Mouse (Mus musculus): ENCODE results near the gene Rbms3. TPM values are rescaled to one million over a fixed set of nuclear protein-coding genes. Genes with fewer than 3 reads are reported as not detected.
A peak's percentile ranks its signal among the peaks of the same experiment; 100 is the strongest.

Gene Rbms3
- total and polyA plus RNA-seq, 2 experiments from 2014 or later = 56.3 to 77.9 TPM

DNA sequence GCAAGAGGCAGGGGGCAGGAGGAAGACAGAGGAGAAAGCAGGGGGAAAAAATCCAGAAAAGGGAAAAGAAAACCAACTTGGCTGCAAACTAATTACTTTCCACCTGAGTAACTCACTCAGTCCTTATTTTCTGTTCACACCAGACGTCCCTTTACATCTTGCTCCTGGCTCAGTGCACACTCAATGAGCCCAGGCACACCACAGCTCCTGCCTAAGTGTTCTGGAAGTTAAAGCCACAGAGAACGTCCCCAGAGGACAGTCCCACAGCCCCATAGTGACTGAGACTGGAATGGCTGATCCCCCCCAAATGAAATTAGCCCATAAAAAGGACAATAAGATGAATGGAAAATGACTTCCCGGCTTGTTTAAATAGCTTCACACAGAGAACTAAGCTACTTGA lies 265.1 kb downstream of the Rbms3 start:
- Histone ChIP-seq H3K9me3 (ENCODE audit: low read length) (no peaks in the 10 kb centered on the region), H3K4me1 (ENCODE audit: insufficient read depth, low read length) (no peaks in the 10 kb centered on the region), H3K9ac (replicated peaks; ENCODE audit: low read length) (no peak overlapping the region), H3K4me2 (ENCODE audit: low read depth, low read length) (no peak overlapping the region), H3K36me3 (ENCODE audit: insufficient read depth, low read length) (no peaks in the 10 kb centered on the region), H3K27me3 (ENCODE audit: insufficient read depth, low read length) (no peaks in the 10 kb centered on the region), H3K27ac (no peak overlapping the region), H3K4me3 (ENCODE audit: low read length) (no peak overlapping the region)
- DNase-seq (ENCODE audit: low spot score) (no peak), ATAC-seq (no peak)
- no peak for TF ChIP-seq CTCF (IDR thresholded peaks at IDR 0.05; ENCODE audit: low read depth)
- 24% methylated on average over 3 of the region's 3 CpGs for WGBS

DNA sequence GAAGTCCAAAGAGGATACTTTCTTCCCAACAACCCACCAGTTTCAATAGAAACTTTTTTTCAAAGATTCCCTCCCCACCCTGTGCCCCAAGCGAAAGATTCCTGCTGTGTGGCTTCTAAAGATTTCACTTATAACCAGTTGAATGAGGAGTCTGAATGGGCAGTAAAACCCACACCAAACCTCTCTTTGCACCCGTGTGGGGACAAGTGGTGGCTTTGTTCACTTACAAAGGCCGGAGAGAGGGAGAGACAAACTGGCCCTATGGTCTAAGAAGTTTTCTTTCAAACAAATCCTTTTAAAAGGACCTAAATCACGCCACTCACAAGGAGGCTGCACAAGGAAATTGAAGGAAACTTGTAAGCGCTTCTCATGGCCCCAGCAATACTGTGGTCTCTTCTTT lies 268.3 kb downstream of the Rbms3 start:
- DNase-seq (ENCODE audit: low spot score) (peak; percentile 15), ATAC-seq (no peak)
- peaks cover 5% of the 10 kb centered on the region for H3K4me1 ChIP-seq (ENCODE audit: insufficient read depth, low read length)
- H3K27me3 ChIP-seq (ENCODE audit: insufficient read depth, low read length) = no peaks in the 10 kb centered on the region
- 33% methylated on average over 5 of the region's 5 CpGs for WGBS
- H3K4me2 ChIP-seq (ENCODE audit: low read depth, low read length) = no peak overlapping the region
- no peak overlapping the region for H3K4me3 ChIP-seq (ENCODE audit: low read length)
- no peak for TF ChIP-seq CTCF (IDR thresholded peaks at IDR 0.05; ENCODE audit: low read depth)
- no peaks in the 10 kb centered on the region for H3K9me3 ChIP-seq (ENCODE audit: low read length)
- no peaks in the 10 kb centered on the region for H3K36me3 ChIP-seq (ENCODE audit: insufficient read depth, low read length)
- no peak overlapping the region for H3K9ac ChIP-seq (replicated peaks; ENCODE audit: low read length)
- H3K27ac ChIP-seq = no peak overlapping the region

DNA sequence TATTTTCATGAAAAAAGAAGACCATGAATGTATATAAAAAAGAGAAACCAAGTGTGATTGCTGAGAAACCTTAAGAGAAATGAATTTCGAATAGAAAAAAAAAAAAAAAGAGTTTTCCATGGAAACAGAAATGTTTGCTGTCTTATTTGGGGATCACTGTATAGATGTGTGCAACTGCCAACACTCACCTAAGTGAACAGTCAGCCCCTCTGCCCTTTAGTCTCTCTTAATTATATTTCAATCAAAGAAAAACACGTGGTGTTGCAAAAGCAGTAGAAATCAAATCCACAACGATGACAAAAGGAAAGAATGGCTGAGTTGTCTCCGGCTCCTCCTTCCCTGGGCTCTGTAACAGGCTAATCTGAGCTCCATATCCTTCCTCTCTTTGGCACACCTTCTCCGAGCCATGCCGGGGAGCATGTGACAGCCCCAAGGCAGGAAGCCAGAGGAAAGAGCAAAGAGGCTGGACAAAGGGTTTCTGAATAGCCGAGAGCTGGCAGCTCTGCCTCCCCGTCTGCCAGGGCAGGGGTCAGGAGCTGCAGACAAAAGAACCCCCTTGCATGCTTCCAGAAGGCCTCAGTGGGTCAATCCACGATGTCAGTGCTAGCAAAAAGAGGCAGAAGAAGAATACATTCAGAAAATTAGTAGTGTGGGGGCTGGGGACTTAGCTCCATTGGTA lies 272.8 kb downstream of the Rbms3 start:
- no peak overlapping the region for H3K4me3 ChIP-seq (ENCODE audit: low read length)
- H3K27me3 ChIP-seq (ENCODE audit: insufficient read depth, low read length) = no peaks in the 10 kb centered on the region
- peaks cover 5% of the 10 kb centered on the region for H3K4me1 ChIP-seq (ENCODE audit: insufficient read depth, low read length)
- no peaks in the 10 kb centered on the region for H3K9me3 ChIP-seq (ENCODE audit: low read length)
- H3K4me2 ChIP-seq (ENCODE audit: low read depth, low read length) = peak overlapping the region; percentile 18
- H3K9ac ChIP-seq (replicated peaks; ENCODE audit: low read length) = no peak overlapping the region
- peak overlapping the region; percentile 15 for H3K27ac ChIP-seq
- DNase-seq (ENCODE audit: low spot score) = peak; percentile 88
- 8% methylated on average over 9 of the region's 9 CpGs for WGBS
- TF ChIP-seq CTCF (IDR thresholded peaks at IDR 0.05; ENCODE audit: low read depth) = no peak
- peak; percentile 96 for ATAC-seq
- no peaks in the 10 kb centered on the region for H3K36me3 ChIP-seq (ENCODE audit: insufficient read depth, low read length)

DNA sequence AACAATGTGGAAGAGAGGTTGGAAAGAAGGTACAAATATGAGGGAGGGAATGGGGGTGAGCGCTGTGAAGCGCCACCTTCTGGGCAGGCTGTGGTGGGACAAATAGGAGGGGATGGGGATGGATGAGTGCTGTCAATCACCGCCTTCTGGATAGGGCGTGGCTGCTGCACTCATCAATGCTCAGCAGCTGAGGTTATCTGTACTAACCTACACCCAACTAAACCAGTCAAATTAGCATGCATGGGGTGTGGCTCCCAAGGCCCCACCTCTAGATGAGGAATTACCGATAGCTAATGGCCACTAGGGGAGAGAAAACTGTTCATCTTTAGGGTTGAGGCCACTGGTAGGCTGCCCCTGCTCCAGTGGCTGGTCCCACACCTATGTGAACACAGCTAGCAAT lies 274.2 kb downstream of the Rbms3 start:
- no peak overlapping the region for H3K4me3 ChIP-seq (ENCODE audit: low read length)

DNA sequence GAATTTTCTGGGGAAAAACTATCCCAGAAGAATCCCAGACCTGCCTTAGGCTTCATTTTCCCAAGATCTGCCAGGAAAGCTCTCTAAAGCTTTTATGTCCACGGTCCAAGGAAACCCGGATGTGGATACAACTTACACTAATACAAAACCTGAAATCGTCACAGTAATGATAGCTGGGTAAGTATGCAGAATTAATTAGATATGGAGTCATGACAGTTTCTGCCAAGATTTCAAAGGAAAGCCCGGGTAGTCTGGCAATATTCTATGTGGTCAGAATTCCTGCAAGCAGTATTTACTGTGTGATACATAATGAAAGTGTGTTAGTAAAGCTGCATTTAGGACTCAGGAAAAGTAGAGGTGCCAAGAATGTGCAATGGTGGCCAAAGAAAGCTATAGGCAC lies 287.4 kb downstream of the Rbms3 start:
- no peaks in the 10 kb centered on the region for H3K27me3 ChIP-seq (ENCODE audit: insufficient read depth, low read length)
- no peaks in the 10 kb centered on the region for H3K9me3 ChIP-seq (ENCODE audit: low read length)
- DNase-seq (ENCODE audit: low spot score) (no peak), ATAC-seq (no peak)
- no peak overlapping the region for H3K4me3 ChIP-seq (ENCODE audit: low read length)
- TF ChIP-seq CTCF (IDR thresholded peaks at IDR 0.05; ENCODE audit: low read depth) = no peak
- no peak overlapping the region for H3K4me2 ChIP-seq (ENCODE audit: low read depth, low read length)
- H3K4me1 ChIP-seq (ENCODE audit: insufficient read depth, low read length) = no peaks in the 10 kb centered on the region
- H3K9ac ChIP-seq (replicated peaks; ENCODE audit: low read length) = no peak overlapping the region
- H3K27ac ChIP-seq = no peak overlapping the region
- 50% methylated on average over 4 of the region's 4 CpGs for WGBS
- H3K36me3 ChIP-seq (ENCODE audit: insufficient read depth, low read length) = no peaks in the 10 kb centered on the region

More for the DNA sequence above, 274.2 kb downstream of the Rbms3 start:
- ATAC-seq (no peak), DNase-seq (ENCODE audit: low spot score) (no peak)
- peak; percentile 10; the same call in 1 of the 2 replicates for TF ChIP-seq CTCF (IDR thresholded peaks at IDR 0.05; ENCODE audit: low read depth)
- H3K36me3 ChIP-seq (ENCODE audit: insufficient read depth, low read length) = no peaks in the 10 kb centered on the region
- no peaks in the 10 kb centered on the region for H3K9me3 ChIP-seq (ENCODE audit: low read length)
- H3K9ac ChIP-seq (replicated peaks; ENCODE audit: low read length) = no peak overlapping the region
- H3K27ac ChIP-seq = no peak overlapping the region
- H3K4me1 ChIP-seq (ENCODE audit: insufficient read depth, low read length) = peaks cover 5% of the 10 kb centered on the region
- H3K4me2 ChIP-seq (ENCODE audit: low read depth, low read length) = no peak overlapping the region
- H3K27me3 ChIP-seq (ENCODE audit: insufficient read depth, low read length) = no peaks in the 10 kb centered on the region
- WGBS = 78% methylated on average over 5 of the region's 5 CpGs

DNA sequence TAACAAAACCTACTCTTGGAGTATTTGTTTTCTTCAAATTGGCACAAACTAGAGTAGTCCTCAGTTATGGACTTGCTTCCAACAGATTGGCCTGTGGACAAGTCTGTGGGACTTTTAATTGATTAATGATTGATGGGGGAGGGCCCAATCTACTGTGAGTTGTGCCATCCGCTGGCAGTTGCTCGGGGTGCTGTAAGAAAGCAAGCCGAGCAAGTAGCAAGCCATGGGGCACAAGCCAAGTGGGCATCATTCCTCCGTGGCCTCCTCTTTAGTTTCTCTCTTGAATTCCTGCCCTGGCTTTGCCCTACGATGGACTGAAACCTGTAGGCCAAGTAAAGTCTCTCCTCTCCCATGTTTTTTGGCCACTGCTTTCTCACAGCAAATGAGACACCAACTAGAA lies 299.0 kb downstream of the Rbms3 start:
- Histone ChIP-seq H3K9ac (replicated peaks; ENCODE audit: low read length) (no peak overlapping the region), H3K27ac (no peak overlapping the region), H3K4me1 (ENCODE audit: insufficient read depth, low read length) (no peaks in the 10 kb centered on the region), H3K4me3 (ENCODE audit: low read length) (no peak overlapping the region), H3K9me3 (ENCODE audit: low read length) (no peaks in the 10 kb centered on the region), H3K36me3 (ENCODE audit: insufficient read depth, low read length) (no peaks in the 10 kb centered on the region), H3K27me3 (ENCODE audit: insufficient read depth, low read length) (no peaks in the 10 kb centered on the region), H3K4me2 (ENCODE audit: low read depth, low read length) (no peak overlapping the region)
- ATAC-seq (no peak), DNase-seq (ENCODE audit: low spot score) (peak; percentile 12)
- no peak for TF ChIP-seq CTCF (IDR thresholded peaks at IDR 0.05; ENCODE audit: low read depth)
- WGBS = 75% methylated on average over 5 of the region's 5 CpGs

DNA sequence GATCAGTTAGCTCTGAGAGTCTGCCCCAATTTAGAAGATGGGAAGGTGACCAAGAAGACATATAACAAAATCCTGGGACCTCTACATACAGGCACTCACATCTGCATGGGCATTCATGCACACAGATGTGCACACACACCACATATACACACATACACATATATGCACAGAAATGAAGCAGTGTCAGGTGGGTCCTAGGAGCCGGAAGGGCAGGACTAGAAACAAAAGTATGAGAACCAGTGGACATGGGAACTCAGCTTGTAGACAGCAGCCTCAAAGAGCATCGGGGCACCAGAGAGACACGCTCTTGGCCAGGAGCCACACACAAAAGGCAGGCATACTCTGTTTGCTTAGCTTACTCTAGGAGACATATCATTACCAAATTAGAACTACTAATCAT lies 310.4 kb downstream of the Rbms3 start:
- H3K36me3 ChIP-seq (ENCODE audit: insufficient read depth, low read length) = no peaks in the 10 kb centered on the region
- H3K27me3 ChIP-seq (ENCODE audit: insufficient read depth, low read length) = no peaks in the 10 kb centered on the region
- no peak overlapping the region for H3K9ac ChIP-seq (replicated peaks; ENCODE audit: low read length)
- H3K27ac ChIP-seq = no peak overlapping the region
- no peaks in the 10 kb centered on the region for H3K4me1 ChIP-seq (ENCODE audit: insufficient read depth, low read length)
- 75% methylated on average over 3 of the region's 3 CpGs for WGBS
- TF ChIP-seq CTCF (IDR thresholded peaks at IDR 0.05; ENCODE audit: low read depth) = no peak
- DNase-seq (ENCODE audit: low spot score) (peak; percentile 5), ATAC-seq (no peak)
- H3K4me2 ChIP-seq (ENCODE audit: low read depth, low read length) = no peak overlapping the region
- H3K4me3 ChIP-seq (ENCODE audit: low read length) = no peak overlapping the region
- no peaks in the 10 kb centered on the region for H3K9me3 ChIP-seq (ENCODE audit: low read length)
